Mouse (Mus musculus): ENCODE results near the gene Selenok. TPM values are rescaled to one million over a fixed set of nuclear protein-coding genes. Genes with fewer than 3 reads are reported as not detected.

Gene Selenok
- polyA plus RNA-seq, 1 experiment from 2014 or later, result 301 TPM

DNA sequence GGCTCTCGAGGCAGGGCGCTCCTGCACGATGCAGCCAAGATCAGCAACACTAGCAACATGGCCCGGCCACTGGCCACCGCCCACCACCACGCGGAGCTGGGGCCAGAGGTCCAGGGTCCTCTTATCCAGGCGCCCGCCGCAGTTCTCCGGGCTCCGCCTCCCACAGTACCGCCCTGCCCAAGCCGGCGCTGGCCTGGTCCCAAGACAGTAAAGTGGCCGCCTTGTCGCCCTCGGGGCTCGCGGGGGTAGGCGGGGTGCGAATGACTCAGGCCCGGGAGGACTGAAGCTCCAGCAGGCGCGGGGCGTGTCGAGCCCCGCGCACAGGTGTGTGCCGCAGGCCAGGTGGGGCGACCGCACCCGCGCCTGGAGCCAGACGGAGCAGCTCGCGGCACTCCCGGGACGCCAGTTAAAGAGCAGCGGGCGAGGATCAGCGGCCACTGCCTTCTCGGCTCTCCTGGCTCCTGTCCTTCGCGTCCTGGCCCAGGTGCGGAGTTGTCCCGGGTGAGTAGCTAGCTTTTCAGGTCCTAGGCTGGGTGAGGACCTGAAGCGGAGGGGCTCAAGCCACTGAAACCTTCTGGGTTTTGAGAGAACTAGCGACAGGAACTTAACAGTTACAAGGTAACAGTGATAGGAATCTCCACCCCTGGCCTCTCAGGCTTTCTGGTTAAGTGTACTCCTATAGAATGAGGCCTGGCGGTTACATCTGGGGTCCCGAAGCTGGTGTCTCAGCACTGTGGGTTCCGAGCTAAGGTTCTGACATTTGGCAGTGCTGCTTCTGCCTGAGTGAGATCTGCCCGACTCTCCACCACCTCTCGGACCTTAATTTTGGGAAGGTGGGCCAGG lies 40.8 kb downstream of the Selenok start, which contains the start of the genes Il17rb and Chdh:
Gene Il17rb (minus strand): TSS at position 164 of the 843 bp plus-strand sequence.
Gene Chdh (plus strand): TSS at position 291 of the 843 bp plus-strand sequence.
- WGBS, result 12% methylated on average over 46 of the region's 54 CpGs
- H3K9me3 ChIP-seq (ENCODE audit: control insufficient read depth, low read length), result no peaks in the 10 kb centered on the region
- H3K4me3 ChIP-seq (ENCODE audit: low read depth, low read length), result peak within 1 kb of the TSS; percentile 33
- peak; percentile 91 for DNase-seq (ENCODE audit: low spot score, missing footprints)
- no peaks in the 10 kb centered on the region for H3K36me3 ChIP-seq (ENCODE audit: control insufficient read depth, insufficient read depth, low read length)
- H3K27me3 ChIP-seq (ENCODE audit: control insufficient read depth, insufficient read depth, low read length), result peaks cover 8% of the 10 kb centered on the region; the same call in 1 of the 2 replicates
- 0 out of 2 replicates have a peak, but pooled peaks cover 2% of the 10 kb centered on the region for H3K4me1 ChIP-seq (ENCODE audit: control insufficient read depth, insufficient read depth, low read length)
- H3K9ac ChIP-seq (ENCODE audit: low read length), result peak within 1 kb of the TSS; percentile 41
- peak within 1 kb of the TSS; percentile 76 for H3K4me2 ChIP-seq
- H3K27ac ChIP-seq (ENCODE audit: low read depth, low read length), result no peak within 1 kb of the TSS
- ATAC-seq (ENCODE audit: low FRiP score), result peak; percentile 69

DNA sequence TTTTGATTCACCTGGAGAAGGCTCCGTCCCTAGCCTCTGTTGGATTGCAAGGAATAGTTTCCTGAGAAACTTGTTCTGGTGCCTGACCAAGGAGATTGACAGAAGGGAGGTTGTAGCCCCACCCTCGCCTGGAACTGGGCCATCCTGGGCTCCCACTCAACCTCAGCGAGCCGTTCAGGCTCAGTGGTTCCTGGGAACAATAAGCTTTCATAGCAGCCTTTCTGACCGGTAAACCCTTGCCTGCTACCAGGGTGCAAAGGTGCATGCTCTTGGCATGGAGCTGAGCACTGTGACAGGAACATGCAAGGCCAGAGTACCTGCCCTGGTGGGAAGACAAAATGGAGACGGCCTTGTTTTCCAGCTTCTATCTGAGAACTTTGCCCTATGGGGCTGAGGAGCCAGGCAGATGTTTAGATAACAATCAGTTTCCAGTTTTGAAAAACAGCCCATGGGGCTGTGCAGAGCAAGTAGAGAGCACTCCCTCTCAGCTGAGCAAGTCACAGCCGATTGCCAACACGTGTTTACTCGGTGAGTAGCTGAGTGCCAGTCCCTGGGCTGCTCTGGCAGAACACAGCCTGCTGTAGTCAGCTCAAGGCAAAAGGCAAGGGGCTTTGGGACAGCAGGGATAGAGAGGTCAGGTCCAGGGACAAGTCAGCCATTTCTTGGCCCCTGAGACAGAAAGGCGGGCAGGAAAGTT lies 41.9 kb downstream of the Selenok start:
- ATAC-seq (ENCODE audit: low FRiP score) (no peak), DNase-seq (ENCODE audit: low spot score, missing footprints) (peak; percentile 69)
- 81% methylated on average over 10 of the region's 10 CpGs for WGBS
- Histone ChIP-seq H3K9me3 (ENCODE audit: control insufficient read depth, low read length) (no peaks in the 10 kb centered on the region), H3K27me3 (ENCODE audit: control insufficient read depth, insufficient read depth, low read length) (peaks cover 8% of the 10 kb centered on the region; the same call in 1 of the 2 replicates), H3K9ac (ENCODE audit: low read length) (no peak overlapping the region), H3K4me2 (no peak overlapping the region), H3K27ac (ENCODE audit: low read depth, low read length) (no peak overlapping the region), H3K36me3 (ENCODE audit: control insufficient read depth, insufficient read depth, low read length) (no peaks in the 10 kb centered on the region), H3K4me1 (ENCODE audit: control insufficient read depth, insufficient read depth, low read length) (0 out of 2 replicates have a peak, but pooled peaks cover 2% of the 10 kb centered on the region), H3K4me3 (ENCODE audit: low read depth, low read length) (no peak overlapping the region)

DNA sequence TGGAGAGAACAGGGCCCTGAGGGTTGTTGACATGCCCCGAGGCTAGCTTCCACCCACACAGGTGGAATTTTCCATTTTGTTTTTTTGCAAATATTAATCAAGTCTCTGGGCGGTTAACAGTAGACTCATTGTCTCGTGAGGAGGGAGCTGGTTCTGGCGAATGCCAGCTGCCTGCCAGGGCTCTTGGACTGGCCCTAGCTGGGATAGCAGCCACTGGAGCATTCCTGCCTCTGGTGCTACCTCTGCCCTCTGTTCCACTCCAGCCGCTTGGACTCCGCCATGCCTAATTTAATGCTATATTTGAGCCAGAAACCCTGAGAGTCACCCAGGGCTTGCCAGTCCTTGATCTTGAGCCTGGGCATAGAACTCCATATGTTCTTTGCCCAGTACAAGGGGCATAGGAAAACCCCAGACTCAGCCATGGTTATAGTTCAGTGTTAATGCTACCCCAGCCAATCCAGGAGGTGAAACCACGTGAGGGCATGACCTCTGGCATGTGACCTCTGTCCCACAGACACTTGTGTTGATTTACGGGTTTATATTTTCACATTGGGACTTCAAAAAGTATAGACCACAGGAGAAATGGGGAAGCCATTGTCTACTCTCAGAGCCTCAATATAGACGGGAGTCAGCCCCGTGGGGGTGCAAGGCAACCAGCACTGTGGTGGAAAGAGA lies 43.9 kb downstream of the Selenok start:
- no peaks in the 10 kb centered on the region for H3K9me3 ChIP-seq (ENCODE audit: control insufficient read depth, low read length)
- H3K36me3 ChIP-seq (ENCODE audit: control insufficient read depth, insufficient read depth, low read length), result no peaks in the 10 kb centered on the region
- WGBS, result 87% methylated on average over 10 of the region's 10 CpGs
- H3K4me1 ChIP-seq (ENCODE audit: control insufficient read depth, insufficient read depth, low read length), result 0 out of 2 replicates have a peak, but pooled peaks cover 2% of the 10 kb centered on the region
- H3K4me2 ChIP-seq, result no peak overlapping the region
- DNase-seq (ENCODE audit: low spot score, missing footprints), result peak; percentile 2
- H3K9ac ChIP-seq (ENCODE audit: low read length), result no peak overlapping the region
- H3K27me3 ChIP-seq (ENCODE audit: control insufficient read depth, insufficient read depth, low read length), result peaks cover 8% of the 10 kb centered on the region; the same call in 1 of the 2 replicates
- no peak overlapping the region for H3K27ac ChIP-seq (ENCODE audit: low read depth, low read length)
- H3K4me3 ChIP-seq (ENCODE audit: low read depth, low read length), result no peak overlapping the region
- no peak for ATAC-seq (ENCODE audit: low FRiP score)

DNA sequence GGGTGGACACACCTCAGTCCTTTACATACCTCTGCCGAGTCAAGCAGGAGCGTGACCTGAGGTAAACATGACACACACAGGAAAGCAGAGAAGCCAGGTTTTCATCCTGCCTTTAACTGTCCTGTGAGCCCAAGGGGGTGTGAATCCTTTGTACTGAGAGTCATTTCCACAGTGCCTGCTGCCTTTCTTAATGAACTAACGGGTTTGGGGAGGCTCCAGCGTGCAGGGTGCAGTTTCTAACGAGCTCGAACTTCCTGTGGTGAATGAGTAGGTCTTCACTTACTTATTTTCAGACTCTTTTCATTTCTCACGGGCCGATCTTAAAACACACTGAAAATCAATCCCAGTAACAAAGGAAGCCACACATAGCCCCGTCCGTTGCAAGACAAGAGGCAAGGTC lies 46.4 kb downstream of the Selenok start:
- H3K4me3 ChIP-seq (ENCODE audit: low read depth, low read length), result no peak overlapping the region
- 76% methylated on average over 10 of the region's 10 CpGs for WGBS
- DNase-seq (ENCODE audit: low spot score, missing footprints), result no peak
- H3K27me3 ChIP-seq (ENCODE audit: control insufficient read depth, insufficient read depth, low read length), result no peaks in the 10 kb centered on the region
- no peak for ATAC-seq (ENCODE audit: low FRiP score)
- no peaks in the 10 kb centered on the region for H3K36me3 ChIP-seq (ENCODE audit: control insufficient read depth, insufficient read depth, low read length)
- no peak overlapping the region for H3K9ac ChIP-seq (ENCODE audit: low read length)
- H3K4me2 ChIP-seq, result no peak overlapping the region
- H3K27ac ChIP-seq (ENCODE audit: low read depth, low read length), result no peak overlapping the region
- H3K9me3 ChIP-seq (ENCODE audit: control insufficient read depth, low read length), result no peaks in the 10 kb centered on the region
- no peaks in the 10 kb centered on the region for H3K4me1 ChIP-seq (ENCODE audit: control insufficient read depth, insufficient read depth, low read length)

DNA sequence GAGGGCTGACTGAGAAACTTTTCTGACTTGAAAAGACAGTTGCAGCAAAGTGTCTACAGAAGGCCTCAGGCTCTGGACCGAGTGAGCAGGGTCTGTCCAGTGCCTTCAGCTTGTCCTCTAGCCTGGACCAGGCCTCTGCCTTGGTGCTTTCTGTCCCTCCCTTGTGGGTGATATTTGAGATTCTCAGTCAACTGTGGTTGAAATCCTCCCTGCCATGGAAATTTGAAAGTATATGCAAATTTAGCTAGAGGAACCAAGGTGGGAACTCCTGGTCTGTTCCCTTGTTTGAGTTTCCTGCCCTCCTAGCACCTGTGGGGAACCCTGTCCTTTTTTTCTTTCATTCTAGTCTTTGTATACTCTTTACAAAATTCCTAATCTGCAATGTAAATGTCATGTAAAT lies 46.9 kb downstream of the Selenok start:
- no peaks in the 10 kb centered on the region for H3K27me3 ChIP-seq (ENCODE audit: control insufficient read depth, insufficient read depth, low read length)
- ATAC-seq (ENCODE audit: low FRiP score) (no peak), DNase-seq (ENCODE audit: low spot score, missing footprints) (peak; percentile 57)
- H3K27ac ChIP-seq (ENCODE audit: low read depth, low read length), result no peak overlapping the region
- no peak overlapping the region for H3K9ac ChIP-seq (ENCODE audit: low read length)
- H3K9me3 ChIP-seq (ENCODE audit: control insufficient read depth, low read length), result no peaks in the 10 kb centered on the region
- no peak overlapping the region for H3K4me3 ChIP-seq (ENCODE audit: low read depth, low read length)
- 60% methylated on average over 1 of the region's 1 CpGs for WGBS
- H3K36me3 ChIP-seq (ENCODE audit: control insufficient read depth, insufficient read depth, low read length), result no peaks in the 10 kb centered on the region
- no peak overlapping the region for H3K4me2 ChIP-seq
- no peaks in the 10 kb centered on the region for H3K4me1 ChIP-seq (ENCODE audit: control insufficient read depth, insufficient read depth, low read length)

DNA sequence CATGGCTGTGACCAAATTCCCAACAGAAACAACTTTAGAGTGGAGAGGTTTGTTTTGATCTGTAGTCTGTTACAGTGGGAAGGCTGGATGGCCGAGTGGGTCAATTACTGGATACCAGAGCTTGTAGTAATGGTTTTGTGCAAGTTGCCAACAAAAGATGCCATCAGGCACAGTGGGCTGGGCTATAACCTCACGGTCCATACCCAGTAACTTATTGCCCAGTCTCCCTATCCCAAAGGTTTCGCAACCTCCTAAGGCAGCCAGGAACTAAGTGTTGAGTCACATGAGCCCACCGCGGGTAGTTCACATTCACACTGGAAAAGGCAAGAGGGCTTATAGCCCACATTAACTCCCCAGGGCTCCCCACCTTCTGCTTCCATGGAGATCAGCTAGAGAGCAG lies 48.6 kb downstream of the Selenok start:
- no peak for DNase-seq (ENCODE audit: low spot score, missing footprints)
- no peak for ATAC-seq (ENCODE audit: low FRiP score)
- Histone ChIP-seq H3K4me2 (no peak overlapping the region), H3K4me3 (ENCODE audit: low read depth, low read length) (no peak overlapping the region), H3K9me3 (ENCODE audit: control insufficient read depth, low read length) (no peaks in the 10 kb centered on the region), H3K27ac (ENCODE audit: low read depth, low read length) (no peak overlapping the region), H3K9ac (ENCODE audit: low read length) (no peak overlapping the region), H3K27me3 (ENCODE audit: control insufficient read depth, insufficient read depth, low read length) (no peaks in the 10 kb centered on the region), H3K36me3 (ENCODE audit: control insufficient read depth, insufficient read depth, low read length) (no peaks in the 10 kb centered on the region), H3K4me1 (ENCODE audit: control insufficient read depth, insufficient read depth, low read length) (no peaks in the 10 kb centered on the region)
- 83% methylated on average over 5 of the region's 5 CpGs for WGBS

DNA sequence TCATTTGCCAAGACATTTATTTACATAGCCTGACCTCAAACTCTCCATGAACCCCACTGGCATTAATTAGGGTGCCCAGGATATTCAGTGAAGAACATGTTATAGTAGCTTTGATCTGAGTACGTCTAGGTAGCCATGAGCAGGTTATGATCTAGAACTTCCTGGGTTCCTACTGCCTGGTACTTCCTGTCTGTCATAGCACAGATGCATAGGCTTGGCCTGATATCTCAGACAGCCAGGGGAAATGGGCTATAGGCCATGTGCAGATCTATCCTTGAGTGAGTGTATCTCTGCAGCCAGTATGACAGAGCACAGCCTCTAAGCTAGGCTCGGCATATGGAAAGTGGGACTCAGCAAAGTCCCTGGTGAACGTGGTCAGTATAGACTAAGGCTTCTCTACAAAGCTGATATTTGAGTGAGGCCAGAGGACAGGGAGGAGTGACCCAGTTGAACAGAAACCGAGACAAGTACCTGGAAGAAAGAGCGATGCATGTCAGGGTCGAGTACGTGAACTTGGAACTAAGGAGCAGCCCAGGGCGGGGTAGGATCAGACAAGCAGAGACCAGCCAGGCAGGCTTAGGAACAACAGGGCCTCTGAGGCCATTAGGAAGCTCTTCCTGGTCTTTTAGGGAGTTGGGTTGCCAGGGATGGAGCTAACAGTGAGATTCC lies 49.8 kb downstream of the Selenok start:
- H3K4me2 ChIP-seq, result no peak overlapping the region
- H3K36me3 ChIP-seq (ENCODE audit: control insufficient read depth, insufficient read depth, low read length), result no peaks in the 10 kb centered on the region
- no peak for DNase-seq (ENCODE audit: low spot score, missing footprints)
- no peaks in the 10 kb centered on the region for H3K27me3 ChIP-seq (ENCODE audit: control insufficient read depth, insufficient read depth, low read length)
- H3K27ac ChIP-seq (ENCODE audit: low read depth, low read length), result no peak overlapping the region
- ATAC-seq (ENCODE audit: low FRiP score), result no peak
- WGBS, result 88% methylated on average over 8 of the region's 8 CpGs
- H3K4me1 ChIP-seq (ENCODE audit: control insufficient read depth, insufficient read depth, low read length), result no peaks in the 10 kb centered on the region
- no peak overlapping the region for H3K4me3 ChIP-seq (ENCODE audit: low read depth, low read length)
- H3K9me3 ChIP-seq (ENCODE audit: control insufficient read depth, low read length), result no peaks in the 10 kb centered on the region
- H3K9ac ChIP-seq (ENCODE audit: low read length), result no peak overlapping the region

DNA sequence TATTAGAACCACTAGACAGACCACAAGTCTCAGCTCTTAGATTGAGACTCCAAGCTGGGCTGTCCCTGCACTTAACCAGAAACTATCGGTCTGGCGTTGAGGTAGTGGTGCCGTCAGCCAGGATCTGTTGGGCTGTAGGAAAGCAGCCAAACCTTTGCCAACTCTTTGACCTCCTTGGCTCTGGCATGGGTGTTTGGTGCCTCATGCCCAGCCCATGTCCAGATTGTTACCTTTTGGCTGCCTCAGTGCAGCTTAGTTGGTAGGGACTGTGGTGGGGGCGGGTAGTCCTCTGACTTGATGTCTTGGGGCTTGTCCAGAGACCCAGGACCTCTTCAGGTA lies 50.3 kb downstream of the Selenok start:
- DNase-seq (ENCODE audit: low spot score, missing footprints), result no peak
- no peak overlapping the region for H3K4me2 ChIP-seq

More for the DNA sequence above, 50.3 kb downstream of the Selenok start:
- H3K4me1 ChIP-seq (ENCODE audit: control insufficient read depth, insufficient read depth, low read length), result no peaks in the 10 kb centered on the region
- no peaks in the 10 kb centered on the region for H3K36me3 ChIP-seq (ENCODE audit: control insufficient read depth, insufficient read depth, low read length)
- no peak overlapping the region for H3K4me3 ChIP-seq (ENCODE audit: low read depth, low read length)
- no peak overlapping the region for H3K9ac ChIP-seq (ENCODE audit: low read length)
- WGBS, result 95% methylated on average over 4 of the region's 4 CpGs
- H3K27me3 ChIP-seq (ENCODE audit: control insufficient read depth, insufficient read depth, low read length), result no peaks in the 10 kb centered on the region
- H3K27ac ChIP-seq (ENCODE audit: low read depth, low read length), result no peak overlapping the region
- no peak for ATAC-seq (ENCODE audit: low FRiP score)
- H3K9me3 ChIP-seq (ENCODE audit: control insufficient read depth, low read length), result no peaks in the 10 kb centered on the region
